Mouse (Mus musculus): ENCODE data around the gene Spry2. TPM values are rescaled to one million over a fixed set of nuclear protein-coding genes. Genes with fewer than 3 reads are reported as not detected.
A peak's percentile ranks its signal among the peaks of the same experiment; 100 is the strongest.

The Spry2 gene
- polyA plus RNA-seq (2016; fragmentation: Nextera tagmentation; extraction: Ambion mirVana), result 50.7 and 53.5 TPM in 2 replicates

- peak within 1 kb of the TSS; percentile 85 for H3K4me2 ChIP-seq (replicated peaks)
- peak within 1 kb of the TSS; percentile 99 for H3K27ac ChIP-seq
- H3K36me3 ChIP-seq, result peaks cover 9% of the 10 kb centered on the region
- peak within 1 kb of the TSS; percentile 86 for H3K4me3 ChIP-seq
- no peaks in the 10 kb centered on the region for H3K9me3 ChIP-seq
- peaks cover 12% of the 10 kb centered on the region for H3K4me1 ChIP-seq
- WGBS, result under 1% methylated on average over 62 of the region's 89 CpGs
- ATAC-seq (ENCODE audit: insufficient number of reproducible peaks, insufficient read depth, low FRiP score, low TSS enrichment), result peak; percentile 93
- peak within 1 kb of the TSS; percentile 94 for H3K9ac ChIP-seq
- H3K27me3 ChIP-seq, result no peaks in the 10 kb centered on the region
Measured at GRCm38 (mm10) chr14:105896791-105897568, at the start of gene Spry2. TSS of gene Spry2 (minus strand) at chr14:105896819.

DNA sequence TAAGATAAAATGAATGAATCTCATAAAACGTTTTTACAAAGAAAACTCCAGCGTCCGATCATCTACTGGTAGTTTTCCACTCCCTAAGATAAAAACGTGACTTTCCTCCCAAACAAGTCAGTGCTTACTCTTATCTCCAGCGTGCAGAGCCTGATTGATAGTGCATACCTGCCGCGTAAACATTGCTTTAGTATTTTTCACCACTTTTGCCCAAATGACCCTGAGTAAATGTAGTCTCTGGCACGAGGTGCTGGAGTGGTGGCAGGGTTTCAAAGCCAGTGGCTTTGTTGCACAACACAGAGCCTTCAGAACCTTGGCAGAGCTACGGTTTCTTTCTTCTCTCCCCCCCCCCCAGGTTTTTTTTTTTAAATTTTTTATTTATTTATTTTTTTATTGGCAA lies 44.7 kb upstream of the Spry2 start:
- no peaks in the 10 kb centered on the region for H3K27me3 ChIP-seq
- H3K4me3 ChIP-seq, result no peak overlapping the region
- H3K36me3 ChIP-seq, result no peaks in the 10 kb centered on the region
- 85% methylated on average over 9 of the region's 9 CpGs for WGBS
- no peaks in the 10 kb centered on the region for H3K4me1 ChIP-seq
- H3K9ac ChIP-seq, result no peak overlapping the region
- H3K4me2 ChIP-seq (replicated peaks), result no peak overlapping the region
- H3K27ac ChIP-seq, result no peak overlapping the region
- ATAC-seq (ENCODE audit: insufficient number of reproducible peaks, insufficient read depth, low FRiP score, low TSS enrichment), result no peak
- H3K9me3 ChIP-seq, result no peaks in the 10 kb centered on the region

GRCm38 (mm10) chr14:105926726-105927125 lies 30.1 kb upstream of the Spry2 start:
- H3K27me3 ChIP-seq, result no peaks in the 10 kb centered on the region

GRCm38 (mm10) chr14:105925305-105925704 lies 28.7 kb upstream of the Spry2 start:
- ATAC-seq (ENCODE audit: insufficient number of reproducible peaks, insufficient read depth, low FRiP score, low TSS enrichment), result 0 out of 2 replicates have a peak, but pooled peaks have one; percentile 28
- Histone ChIP-seq H3K27me3 (no peaks in the 10 kb centered on the region), H3K4me2 (replicated peaks) (no peak overlapping the region), H3K9ac (no peak overlapping the region), H3K4me3 (no peak overlapping the region), H3K36me3 (no peaks in the 10 kb centered on the region), H3K27ac (no peak overlapping the region), H3K9me3 (no peaks in the 10 kb centered on the region), H3K4me1 (peaks cover 17% of the 10 kb centered on the region)
- 80% methylated on average over 2 of the region's 2 CpGs for WGBS

More at GRCm38 (mm10) chr14:105926726-105927125, 30.1 kb upstream of the Spry2 start:
- Histone ChIP-seq H3K27ac (no peak overlapping the region), H3K4me1 (peaks cover 10% of the 10 kb centered on the region), H3K36me3 (no peaks in the 10 kb centered on the region), H3K4me3 (no peak overlapping the region), H3K4me2 (replicated peaks) (no peak overlapping the region), H3K9ac (no peak overlapping the region), H3K9me3 (no peaks in the 10 kb centered on the region)
- ATAC-seq (ENCODE audit: insufficient number of reproducible peaks, insufficient read depth, low FRiP score, low TSS enrichment), result no peak
- 84% methylated on average over 9 of the region's 9 CpGs for WGBS

DNA sequence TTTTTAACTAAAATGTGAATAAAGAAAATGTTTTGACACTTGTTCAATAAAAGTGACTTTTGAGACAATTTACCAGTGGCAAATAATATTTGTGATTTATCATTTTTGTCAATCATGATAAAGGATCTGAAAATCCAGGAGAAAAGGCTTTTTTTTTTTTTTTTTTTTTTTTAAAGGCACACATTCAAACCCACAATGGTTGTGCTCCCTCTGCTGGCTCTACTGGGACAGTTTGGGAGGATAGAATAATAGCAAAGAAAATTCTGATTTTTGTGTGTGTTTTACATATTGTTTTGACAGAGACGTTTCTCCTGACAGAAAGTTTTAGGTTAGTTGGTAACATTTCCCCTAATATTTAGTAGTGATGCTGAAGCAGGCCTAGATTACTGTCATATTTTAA lies 28.1 kb upstream of the Spry2 start:
- Histone ChIP-seq H3K27me3 (no peaks in the 10 kb centered on the region), H3K9me3 (no peaks in the 10 kb centered on the region), H3K4me3 (no peak overlapping the region), H3K4me2 (replicated peaks) (no peak overlapping the region), H3K27ac (no peak overlapping the region), H3K36me3 (no peaks in the 10 kb centered on the region), H3K9ac (no peak overlapping the region), H3K4me1 (peaks cover 19% of the 10 kb centered on the region)
- ATAC-seq (ENCODE audit: insufficient number of reproducible peaks, insufficient read depth, low FRiP score, low TSS enrichment), result no peak
- 46% methylated on average over 1 of the region's 1 CpGs for WGBS

DNA sequence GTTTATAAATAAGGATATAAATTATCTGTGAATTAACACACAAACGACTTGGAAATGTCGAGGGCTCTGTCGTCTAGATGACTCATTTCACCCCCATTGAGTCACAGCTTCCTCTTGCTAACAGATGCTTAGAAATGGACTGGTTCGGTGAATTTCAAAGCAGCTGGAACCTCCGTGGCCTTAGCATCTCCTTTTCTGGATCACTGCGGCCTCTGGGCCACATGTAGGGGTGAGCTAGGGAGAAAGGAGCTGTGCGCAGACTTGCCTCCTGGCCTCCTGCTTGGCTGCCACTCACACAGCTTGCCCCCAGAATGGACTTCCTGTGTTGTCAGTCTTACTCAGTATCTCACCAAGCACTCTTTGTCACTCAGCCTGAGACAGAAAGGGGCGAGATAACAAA lies 26.3 kb upstream of the Spry2 start:
- ATAC-seq (ENCODE audit: insufficient number of reproducible peaks, insufficient read depth, low FRiP score, low TSS enrichment), result no peak
- H3K27ac ChIP-seq, result no peak overlapping the region
- 22% methylated on average over 8 of the region's 8 CpGs for WGBS

GRCm38 (mm10) chr14:105922427-105922826 lies 25.8 kb upstream of the Spry2 start:
- peaks cover 19% of the 10 kb centered on the region for H3K4me1 ChIP-seq
- ATAC-seq (ENCODE audit: insufficient number of reproducible peaks, insufficient read depth, low FRiP score, low TSS enrichment), result no peak
- H3K9ac ChIP-seq, result no peak overlapping the region
- WGBS, result 35% methylated on average over 5 of the region's 5 CpGs
- no peak overlapping the region for H3K4me2 ChIP-seq (replicated peaks)
- H3K27ac ChIP-seq, result no peak overlapping the region
- no peaks in the 10 kb centered on the region for H3K9me3 ChIP-seq
- H3K27me3 ChIP-seq, result no peaks in the 10 kb centered on the region
- no peaks in the 10 kb centered on the region for H3K36me3 ChIP-seq
- no peak overlapping the region for H3K4me3 ChIP-seq

More for the DNA sequence above, 26.3 kb upstream of the Spry2 start:
- peaks cover 19% of the 10 kb centered on the region for H3K4me1 ChIP-seq
- no peaks in the 10 kb centered on the region for H3K9me3 ChIP-seq
- no peaks in the 10 kb centered on the region for H3K27me3 ChIP-seq
- no peak overlapping the region for H3K4me3 ChIP-seq
- no peaks in the 10 kb centered on the region for H3K36me3 ChIP-seq
- H3K9ac ChIP-seq, result no peak overlapping the region
- H3K4me2 ChIP-seq (replicated peaks), result no peak overlapping the region

DNA sequence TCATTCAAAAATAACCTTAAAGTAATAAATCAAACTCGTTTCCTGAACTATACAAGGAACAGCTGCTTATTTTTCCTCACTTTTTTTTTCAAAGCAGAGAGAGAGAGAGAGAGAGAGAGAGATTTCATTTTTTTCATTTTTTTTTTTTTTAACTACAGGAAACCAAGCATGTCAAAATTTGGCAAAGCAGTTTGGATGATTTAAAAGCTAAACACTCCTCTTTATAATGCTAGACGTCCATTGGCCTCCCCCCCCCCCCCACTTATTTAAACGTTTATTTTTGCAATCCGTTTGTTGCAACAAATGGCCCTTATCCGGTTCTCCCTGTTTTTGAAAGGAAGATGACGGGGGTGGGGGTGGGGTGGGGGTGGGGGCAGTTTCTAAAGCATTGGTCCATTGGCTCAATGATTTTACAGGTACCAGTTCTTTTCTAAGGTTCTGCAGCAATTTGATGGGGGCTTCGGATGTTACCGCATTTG lies 24.6 kb upstream of the Spry2 start:
- ATAC-seq (ENCODE audit: insufficient number of reproducible peaks, insufficient read depth, low FRiP score, low TSS enrichment), result no peak
- Histone ChIP-seq H3K4me1 (peaks cover 19% of the 10 kb centered on the region), H3K9ac (no peak overlapping the region), H3K4me2 (replicated peaks) (peak overlapping the region; percentile 39), H3K27ac (peak overlapping the region; percentile 57; the same call in 1 of the 2 replicates), H3K9me3 (no peaks in the 10 kb centered on the region), H3K4me3 (no peak overlapping the region), H3K27me3 (no peaks in the 10 kb centered on the region), H3K36me3 (no peaks in the 10 kb centered on the region)
- WGBS, result 3% methylated on average over 8 of the region's 8 CpGs

DNA sequence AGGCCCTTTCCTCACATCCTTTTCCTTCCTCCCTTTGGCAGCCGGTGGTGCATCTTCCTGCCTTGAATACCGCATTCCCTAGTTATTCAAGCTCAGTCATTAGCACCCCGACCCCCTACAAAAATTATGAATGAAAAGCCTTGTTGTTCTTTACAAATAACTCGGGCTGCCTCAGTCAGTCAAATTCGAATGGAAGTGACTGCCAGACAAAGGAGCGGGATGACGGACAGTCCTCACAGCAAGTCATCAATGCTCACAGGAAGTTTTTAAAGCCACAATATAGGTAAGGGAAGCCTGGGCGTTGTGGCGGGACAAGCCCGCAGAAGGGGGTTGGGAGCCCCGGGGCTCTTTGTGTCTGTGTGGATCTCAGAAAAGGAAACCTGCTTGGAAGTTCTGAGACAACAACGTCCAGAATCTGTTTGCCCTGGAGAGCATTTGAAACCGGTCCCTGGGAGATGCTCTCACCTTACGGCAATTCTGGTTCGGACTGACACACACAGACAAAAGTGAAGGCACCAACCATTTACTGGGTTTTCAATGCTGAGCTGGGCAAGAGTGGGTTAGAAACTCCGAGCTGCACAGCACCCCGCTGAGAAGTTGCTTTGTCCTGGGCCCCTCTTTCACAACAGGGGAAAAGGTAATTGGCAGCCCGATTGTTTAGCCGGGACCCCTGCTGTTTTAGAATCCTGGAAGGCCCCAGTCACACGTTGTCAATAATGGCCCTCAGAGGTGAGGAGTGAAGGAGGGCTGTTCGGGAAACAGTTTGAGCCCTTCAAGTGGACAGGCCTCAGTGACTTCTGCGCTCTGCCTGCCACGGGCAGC lies 24.0 kb upstream of the Spry2 start:
- peak overlapping the region; percentile 57 for H3K27ac ChIP-seq
- 6% methylated on average over 23 of the region's 23 CpGs for WGBS
- H3K4me2 ChIP-seq (replicated peaks), result peak overlapping the region; percentile 39
- no peaks in the 10 kb centered on the region for H3K27me3 ChIP-seq
- H3K9ac ChIP-seq, result no peak overlapping the region
- H3K36me3 ChIP-seq, result no peaks in the 10 kb centered on the region
- no peaks in the 10 kb centered on the region for H3K9me3 ChIP-seq
- H3K4me3 ChIP-seq, result no peak overlapping the region
- peaks cover 19% of the 10 kb centered on the region for H3K4me1 ChIP-seq
- no peak for ATAC-seq (ENCODE audit: insufficient number of reproducible peaks, insufficient read depth, low FRiP score, low TSS enrichment)

- H3K36me3 ChIP-seq, result no peaks in the 10 kb centered on the region
- WGBS, result 82% methylated on average over 6 of the region's 6 CpGs
- no peak overlapping the region for H3K27ac ChIP-seq
- no peaks in the 10 kb centered on the region for H3K27me3 ChIP-seq
- no peaks in the 10 kb centered on the region for H3K9me3 ChIP-seq
- no peak for ATAC-seq (ENCODE audit: insufficient number of reproducible peaks, insufficient read depth, low FRiP score, low TSS enrichment)
- no peak overlapping the region for H3K9ac ChIP-seq
- no peaks in the 10 kb centered on the region for H3K4me1 ChIP-seq
- H3K4me2 ChIP-seq (replicated peaks), result no peak overlapping the region
- no peak overlapping the region for H3K4me3 ChIP-seq
Measured at GRCm38 (mm10) chr14:105907216-105907615, 10.6 kb upstream of the Spry2 start.

- no peaks in the 10 kb centered on the region for H3K36me3 ChIP-seq
- H3K9ac ChIP-seq, result no peak overlapping the region
- no peak overlapping the region for H3K4me3 ChIP-seq
- H3K27me3 ChIP-seq, result no peaks in the 10 kb centered on the region
- ATAC-seq (ENCODE audit: insufficient number of reproducible peaks, insufficient read depth, low FRiP score, low TSS enrichment), result no peak
- H3K4me2 ChIP-seq (replicated peaks), result no peak overlapping the region
- no peaks in the 10 kb centered on the region for H3K9me3 ChIP-seq
- H3K27ac ChIP-seq, result no peak overlapping the region
- no peaks in the 10 kb centered on the region for H3K4me1 ChIP-seq
- WGBS, result 83% methylated on average over 5 of the region's 5 CpGs
Measured at GRCm38 (mm10) chr14:105905935-105906334, 9.3 kb upstream of the Spry2 start.
